8 mouse cellular contexts compared by ENCODE assay signal in genomic region chr14:78731852-78732616, GRCm38 (mm10). TPM values are rescaled to one million over a fixed set of nuclear protein-coding genes. Genes with fewer than 3 reads are reported as not detected.
DNase-seq lines count a peak whose midpoint lies in the region; ATAC-seq lines count a peak whose summit lies in the region.

No protein-coding gene starts in this region.

- ATAC-seq in heart, embryonic 11.5 days (replicated peaks; ENCODE audit: insufficient number of reproducible peaks, low FRiP score, low TSS enrichment), result peak; percentile 14
- ATAC-seq in kidney, embryonic 14.5 days (ENCODE audit: low FRiP score, low TSS enrichment), result peak; percentile 68
- ATAC-seq in lung, embryonic 16.5 days (ENCODE audit: low read depth), result peak; percentile 69

- no peaks in the 10 kb centered on the region for H3K27me3 ChIP-seq in heart, embryonic 11.5 days (ENCODE audit: control insufficient read depth, insufficient read depth, low read length)
- H3K27me3 ChIP-seq in kidney, embryonic 14.5 days (ENCODE audit: control insufficient read depth, insufficient read depth, low read length), result no peaks in the 10 kb centered on the region
- peaks cover 5% of the 10 kb centered on the region; the same call in 1 of the 2 replicates for H3K27me3 ChIP-seq in lung, embryonic 16.5 days (ENCODE audit: control insufficient read depth, insufficient read depth, low read depth, low read length)

- DNase-seq in 416B (ENCODE audit: low read depth) (peak; percentile 18), MN1 (ENCODE audit: low spot score) (peak; percentile 21)
- peak; percentile 66 for DNase-seq in embryo, embryonic 11 days
- peak; percentile 52 for DNase-seq in right cerebral cortex, postnatal 4 days
- DNase-seq in layer of hippocampus, adult 8-10 months (ENCODE audit: low spot score in 2 of 2), result no peak

- H3K4me2 ChIP-seq in heart, embryonic 11.5 days, result peak overlapping the region; percentile 93
- H3K4me2 ChIP-seq in kidney, embryonic 14.5 days (replicated peaks; ENCODE audit: low read depth, low read length), result peak overlapping the region; percentile 97
- H3K4me2 ChIP-seq in lung, embryonic 16.5 days (ENCODE audit: low read depth, low read length), result peak overlapping the region; percentile 80

- H3K9ac ChIP-seq in heart, embryonic 11.5 days (ENCODE audit: low read depth, low read length), result peak overlapping the region; percentile 81
- H3K9ac ChIP-seq in kidney, embryonic 14.5 days (ENCODE audit: low read depth, low read length), result peak overlapping the region; percentile 79
- H3K9ac ChIP-seq in lung, embryonic 16.5 days (ENCODE audit: low read length), result peak overlapping the region; percentile 85

- H3K36me3 ChIP-seq in heart, embryonic 11.5 days (ENCODE audit: control insufficient read depth, insufficient read depth, low read length), result no peaks in the 10 kb centered on the region
- H3K36me3 ChIP-seq in kidney, embryonic 14.5 days (ENCODE audit: control insufficient read depth, insufficient read depth, low read length), result no peaks in the 10 kb centered on the region
- H3K36me3 ChIP-seq in lung, embryonic 16.5 days (ENCODE audit: control insufficient read depth, insufficient read depth, low read length), result no peaks in the 10 kb centered on the region

- no peaks in the 10 kb centered on the region for H3K9me3 ChIP-seq in heart, embryonic 11.5 days (replicated peaks; ENCODE audit: control insufficient read depth, low read length)
- no peaks in the 10 kb centered on the region for H3K9me3 ChIP-seq in kidney, embryonic 14.5 days (ENCODE audit: control insufficient read depth, low read length)
- no peaks in the 10 kb centered on the region for H3K9me3 ChIP-seq in lung, embryonic 16.5 days (ENCODE audit: control insufficient read depth, low read length)

- WGBS in heart, embryonic 11.5 days (ENCODE audit: insufficient replicate concordance), result under 1% methylated on average over 61 of the region's 90 CpGs
- WGBS in kidney, embryonic 14.5 days, result under 1% methylated on average over 63 of the region's 90 CpGs
- under 1% methylated on average over 62 of the region's 90 CpGs for WGBS in lung, embryonic 16.5 days

- no peak overlapping the region for H3K27ac ChIP-seq in heart, embryonic 11.5 days (ENCODE audit: low read depth, low read length)
- peak overlapping the region; percentile 37; the same call in 1 of the 2 replicates for H3K27ac ChIP-seq in kidney, embryonic 14.5 days (ENCODE audit: low read depth, low read length)
- peak overlapping the region; percentile 79 for H3K27ac ChIP-seq in lung, embryonic 16.5 days (ENCODE audit: low read length)

- peaks cover 2% of the 10 kb centered on the region; the same call in 1 of the 2 replicates for H3K4me1 ChIP-seq in heart, embryonic 11.5 days (ENCODE audit: control insufficient read depth, insufficient read depth, low read length)
- H3K4me1 ChIP-seq in kidney, embryonic 14.5 days (ENCODE audit: control insufficient read depth, insufficient read depth, low read length), result no peaks in the 10 kb centered on the region
- peaks cover 14% of the 10 kb centered on the region for H3K4me1 ChIP-seq in lung, embryonic 16.5 days (replicated peaks; ENCODE audit: control insufficient read depth, insufficient read depth, low read length)

- H3K4me3 ChIP-seq in heart, embryonic 11.5 days (ENCODE audit: low read depth, low read length), result peak overlapping the region; percentile 69
- peak overlapping the region; percentile 79 for H3K4me3 ChIP-seq in kidney, embryonic 14.5 days (ENCODE audit: low read length)
- H3K4me3 ChIP-seq in lung, embryonic 16.5 days (ENCODE audit: low read length), result peak overlapping the region; percentile 67

RNA-seq across cellular contexts. Expression of gene Dgkh, which starts 0.5 kb away (rescaled TPM):
- 2.1 and 2.9 TPM in 2 replicates for polyA plus RNA-seq in heart, embryonic 11.5 days (2014; fragmentation: Nextera tagmentation; extraction: Ambion mirVana)
- polyA plus RNA-seq in kidney, embryonic 14.5 days (2014; fragmentation: Nextera tagmentation; extraction: Ambion mirVana), result 2.6 and 3.2 TPM in 2 replicates
- 1.8 and 2.8 TPM in 2 replicates for polyA plus RNA-seq in lung, embryonic 16.5 days (2015; fragmentation: Nextera tagmentation; extraction: Ambion mirVana)
- total RNA-seq in layer of hippocampus, adult 8-10 months (2022), result 10 to 100 TPM; 83.7 to 94.4 (median 90.7) TPM

Comparison
In these comparisons a context has a peak if more than half of its experiments do, and no peak if none do; other contexts are left out.
1. DNase-seq: peak in 416B (single experiment), MN1 (single experiment), embryo, embryonic 11 days (single experiment) and right cerebral cortex, postnatal 4 days (single experiment); none in layer of hippocampus, adult 8-10 months (0 of 2).
2. ATAC-seq: peak in every context shown above with its lines; median percentile 69 in lung, embryonic 16.5 days; 68 in kidney, embryonic 14.5 days; 14 in heart, embryonic 11.5 days.
3. Peak in every context shown above with its lines, with median percentiles within 50 percentile points of each other: H3K4me2 ChIP-seq, H3K4me3 ChIP-seq and H3K9ac ChIP-seq.